Mouse (Mus musculus): ENCODE results near the gene Psmc5. TPM values are rescaled to one million over a fixed set of nuclear protein-coding genes. Genes with fewer than 3 reads are reported as not detected.

Psmc5 gene
- polyA plus RNA-seq, 1 experiment from 2014 or later: 381 TPM

DNA sequence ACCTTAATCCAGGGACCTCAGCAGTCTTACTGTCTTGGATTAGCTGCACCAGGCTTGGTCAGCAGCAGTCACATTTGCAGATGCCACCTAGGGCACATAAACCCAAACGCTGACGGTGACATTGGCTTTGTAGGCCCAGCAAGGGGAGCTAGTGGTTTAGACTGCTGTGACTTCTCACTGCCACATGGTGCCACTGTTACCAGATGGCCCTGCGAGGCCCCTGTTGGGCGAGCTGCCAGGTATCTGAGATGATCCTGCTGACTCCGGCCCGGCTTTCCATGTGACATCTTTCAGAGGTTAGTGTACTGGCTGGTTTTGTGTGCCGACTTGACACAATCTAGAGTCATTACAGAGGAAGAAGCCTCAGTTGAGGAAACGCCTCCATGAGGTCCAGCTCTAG lies 33.4 kb downstream of the Psmc5 start:
- Histone ChIP-seq H3K4me1 (no peaks in the 10 kb centered on the region), H3K27ac (no peak overlapping the region), H3K27me3 (replicated peaks) (no peaks in the 10 kb centered on the region), H3K9ac (no peak overlapping the region), H3K4me3 (no peak overlapping the region), H3K4me2 (replicated peaks) (no peak overlapping the region), H3K9me3 (no peaks in the 10 kb centered on the region), H3K36me3 (no peaks in the 10 kb centered on the region)
- no peak for ATAC-seq (ENCODE audit: low FRiP score, low read depth)
- 78% methylated on average over 8 of the region's 8 CpGs for WGBS

DNA sequence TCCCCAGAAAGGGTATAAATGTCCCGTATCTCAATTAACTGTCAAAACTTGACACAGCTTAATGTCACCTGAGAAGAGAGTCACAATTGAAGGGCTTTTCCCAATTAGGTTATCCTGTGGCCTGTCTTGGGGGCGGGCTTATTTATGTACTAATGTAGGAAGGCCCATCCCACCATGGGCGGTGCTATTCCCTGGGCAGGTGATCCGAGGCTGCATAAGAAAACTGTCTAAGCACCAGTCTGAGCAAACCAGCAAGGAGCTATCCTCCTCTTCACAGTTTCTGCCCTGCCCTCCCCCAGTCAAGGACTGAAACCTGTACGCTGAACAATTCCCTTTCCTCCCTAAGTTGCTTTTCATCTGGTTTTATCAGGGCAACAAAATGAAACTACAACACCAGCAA lies 34.4 kb downstream of the Psmc5 start:
- Histone ChIP-seq H3K9ac (no peak overlapping the region), H3K4me1 (no peaks in the 10 kb centered on the region), H3K9me3 (no peaks in the 10 kb centered on the region), H3K27ac (no peak overlapping the region), H3K4me3 (no peak overlapping the region), H3K36me3 (no peaks in the 10 kb centered on the region), H3K27me3 (replicated peaks) (no peaks in the 10 kb centered on the region), H3K4me2 (replicated peaks) (no peak overlapping the region)
- no peak for ATAC-seq (ENCODE audit: low FRiP score, low read depth)
- 89% methylated on average over 5 of the region's 5 CpGs for WGBS

DNA sequence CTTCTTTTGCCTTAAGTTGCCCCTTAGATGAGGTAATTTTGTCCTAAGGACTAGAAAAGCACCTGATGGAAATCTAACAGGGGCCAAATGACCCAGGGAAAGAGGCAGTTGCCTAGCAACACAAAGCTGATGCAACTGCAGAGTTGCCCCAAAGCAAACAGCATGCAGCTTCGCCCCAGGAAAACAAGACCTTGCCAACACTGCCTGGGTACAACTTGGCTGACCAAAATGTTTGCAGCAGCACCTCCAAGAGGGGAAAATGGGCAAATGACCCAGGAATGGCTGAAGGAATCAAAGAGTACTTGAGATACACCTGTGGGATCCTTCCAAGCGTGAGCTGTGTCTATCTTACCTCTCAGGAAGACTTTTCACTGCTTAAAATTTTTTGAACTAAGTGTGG lies 35.9 kb downstream of the Psmc5 start:
- H3K4me3 ChIP-seq: no peak overlapping the region
- no peaks in the 10 kb centered on the region for H3K27me3 ChIP-seq (replicated peaks)
- H3K4me1 ChIP-seq: no peaks in the 10 kb centered on the region
- H3K27ac ChIP-seq: no peak overlapping the region
- WGBS: 90% methylated on average over 2 of the region's 2 CpGs
- no peak for ATAC-seq (ENCODE audit: low FRiP score, low read depth)
- H3K4me2 ChIP-seq (replicated peaks): no peak overlapping the region
- H3K9ac ChIP-seq: no peak overlapping the region
- H3K9me3 ChIP-seq: no peaks in the 10 kb centered on the region
- no peaks in the 10 kb centered on the region for H3K36me3 ChIP-seq

DNA sequence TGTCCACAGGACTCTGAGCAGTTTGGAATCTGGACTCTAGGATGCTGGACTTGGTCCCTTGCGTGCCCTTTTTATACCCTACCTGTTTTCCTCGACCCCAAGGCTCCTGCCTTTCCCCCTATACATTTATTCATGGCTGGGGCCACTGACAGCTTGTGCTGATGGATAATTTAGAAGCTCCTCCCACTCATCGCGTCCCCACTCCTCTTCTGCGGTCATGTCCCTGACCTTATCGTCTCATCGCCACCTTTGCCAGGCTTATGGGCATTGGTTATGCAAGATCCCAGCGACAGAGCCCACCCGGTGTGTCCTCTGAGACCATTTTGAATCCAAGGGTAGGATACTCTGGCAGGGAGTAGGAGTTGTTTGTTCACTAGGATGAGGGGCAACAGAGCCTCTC lies 45.8 kb downstream of the Psmc5 start, which contains the start of gene Gh:
Gh (minus strand) TSS at position 101 of the 400 bp plus-strand sequence.
- H3K4me2 ChIP-seq (replicated peaks): no peak within 1 kb of the TSS
- no peak within 1 kb of the TSS for H3K27ac ChIP-seq
- no peak within 1 kb of the TSS for H3K9ac ChIP-seq
- H3K9me3 ChIP-seq: no peaks in the 10 kb centered on the region
- no peak for ATAC-seq (ENCODE audit: low FRiP score, low read depth)
- no peaks in the 10 kb centered on the region for H3K4me1 ChIP-seq
- no peaks in the 10 kb centered on the region for H3K36me3 ChIP-seq
- no peak within 1 kb of the TSS for H3K4me3 ChIP-seq
- H3K27me3 ChIP-seq (replicated peaks): no peaks in the 10 kb centered on the region
- 76% methylated on average over 9 of the region's 9 CpGs for WGBS

DNA sequence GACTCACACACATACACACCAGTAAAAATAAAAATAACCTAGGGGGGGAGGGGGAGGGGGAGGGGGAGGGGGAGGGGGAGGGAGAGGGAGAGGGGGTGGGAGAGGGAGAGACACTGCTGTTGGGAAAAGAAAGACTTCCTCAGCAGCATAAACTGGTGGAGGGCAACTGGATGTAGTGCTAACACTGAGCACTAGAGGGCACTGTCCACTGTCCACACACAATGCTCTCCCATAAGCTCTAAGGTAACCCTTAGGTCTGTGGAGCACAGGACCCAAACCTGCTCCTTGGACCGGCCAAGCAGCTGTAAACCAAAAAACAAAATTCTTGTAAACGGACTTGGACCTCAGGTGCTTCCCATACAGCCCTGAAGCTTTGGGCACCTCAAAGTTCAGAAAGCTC lies 46.7 kb downstream of the Psmc5 start:
- Histone ChIP-seq H3K4me3 (no peak overlapping the region), H3K36me3 (no peaks in the 10 kb centered on the region), H3K9ac (no peak overlapping the region), H3K27ac (no peak overlapping the region), H3K4me2 (replicated peaks) (no peak overlapping the region), H3K4me1 (no peaks in the 10 kb centered on the region), H3K27me3 (replicated peaks) (no peaks in the 10 kb centered on the region), H3K9me3 (no peaks in the 10 kb centered on the region)
- 22% methylated on average over 2 of the region's 2 CpGs for WGBS
- no peak for ATAC-seq (ENCODE audit: low FRiP score, low read depth)

DNA sequence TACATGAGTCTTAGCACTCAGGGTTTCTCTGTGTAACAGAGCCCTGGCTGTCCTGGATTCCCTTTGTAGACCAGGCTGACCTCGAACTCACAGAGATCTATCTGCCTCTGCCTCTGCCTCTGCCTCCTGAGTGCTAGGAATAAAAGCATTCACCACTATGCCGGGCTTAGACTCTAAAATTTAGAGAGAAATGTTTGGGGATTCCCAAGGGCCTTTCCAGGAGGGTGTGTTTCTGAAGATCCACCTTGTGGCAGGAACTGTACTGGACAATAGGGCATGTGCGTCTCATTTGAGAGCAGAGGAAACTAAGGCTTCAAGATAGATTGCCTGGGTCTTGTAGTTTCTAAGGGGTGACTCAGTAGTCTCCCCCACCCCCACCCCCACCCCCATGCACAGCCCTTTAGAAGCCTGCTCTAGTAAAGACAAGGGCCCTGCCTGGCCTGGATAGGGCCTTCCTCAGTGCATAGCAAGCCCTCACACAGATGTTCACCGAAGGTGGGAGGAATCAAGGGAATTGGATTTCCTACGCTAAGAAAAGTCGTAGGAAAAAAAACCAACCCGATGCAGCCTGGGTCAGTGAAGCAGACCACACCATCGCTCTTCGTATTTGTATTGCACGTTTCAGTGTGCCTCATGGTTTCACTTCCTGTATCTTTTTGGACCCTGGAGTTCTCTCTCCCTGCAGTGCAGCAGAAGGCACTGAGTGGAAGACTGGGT lies 49.6 kb downstream of the Psmc5 start:
- ATAC-seq (ENCODE audit: low FRiP score, low read depth): no peak
- no peaks in the 10 kb centered on the region for H3K9me3 ChIP-seq
- no peaks in the 10 kb centered on the region for H3K4me1 ChIP-seq
- no peaks in the 10 kb centered on the region for H3K27me3 ChIP-seq (replicated peaks)
- H3K9ac ChIP-seq: no peak overlapping the region
- no peak overlapping the region for H3K4me2 ChIP-seq (replicated peaks)
- H3K27ac ChIP-seq: no peak overlapping the region
- no peak overlapping the region for H3K4me3 ChIP-seq
- no peaks in the 10 kb centered on the region for H3K36me3 ChIP-seq
- 86% methylated on average over 10 of the region's 10 CpGs for WGBS

DNA sequence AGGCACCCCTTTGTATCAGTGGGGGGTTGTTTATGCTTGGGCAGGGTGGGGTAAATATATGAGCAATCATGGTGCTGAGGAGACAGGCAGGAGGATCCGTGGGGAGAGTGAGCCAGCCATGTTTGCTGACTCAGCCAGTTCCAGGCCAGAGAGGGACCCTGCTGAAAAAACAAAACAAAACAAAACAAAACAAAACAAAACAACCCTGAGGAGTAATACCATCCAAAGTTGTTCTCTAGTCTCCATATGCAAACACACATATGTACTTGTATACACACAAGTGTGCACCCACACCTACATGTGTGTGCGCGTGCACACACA lies 50.1 kb downstream of the Psmc5 start:
- Histone ChIP-seq H3K36me3 (no peaks in the 10 kb centered on the region), H3K4me3 (no peak overlapping the region), H3K9ac (no peak overlapping the region), H3K27me3 (replicated peaks) (no peaks in the 10 kb centered on the region), H3K9me3 (no peaks in the 10 kb centered on the region), H3K4me2 (replicated peaks) (no peak overlapping the region), H3K4me1 (no peaks in the 10 kb centered on the region), H3K27ac (no peak overlapping the region)
- ATAC-seq (ENCODE audit: low FRiP score, low read depth): no peak
- 88% methylated on average over 3 of the region's 3 CpGs for WGBS

DNA sequence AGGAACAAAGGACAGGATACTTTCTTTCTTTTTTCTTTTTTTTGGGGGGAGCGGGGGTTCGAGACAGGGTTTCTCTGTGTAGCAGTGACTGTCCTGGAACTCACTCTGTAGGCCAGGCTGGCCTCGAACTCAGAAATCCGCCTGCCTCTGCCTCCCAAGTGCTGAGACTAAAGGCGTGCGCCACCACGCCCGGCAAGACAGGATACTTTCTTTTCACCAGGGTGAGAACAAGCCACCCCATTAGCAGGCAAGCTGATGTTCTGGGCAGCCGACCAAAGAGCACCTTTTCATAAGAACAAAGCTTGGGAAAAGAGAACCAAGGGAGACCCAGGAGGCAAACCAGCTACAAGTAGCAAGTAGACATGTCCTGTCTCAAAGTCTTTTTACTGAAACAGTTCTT lies 50.8 kb downstream of the Psmc5 start:
- Histone ChIP-seq H3K4me3 (no peak overlapping the region), H3K4me2 (replicated peaks) (no peak overlapping the region), H3K9ac (no peak overlapping the region), H3K27ac (no peak overlapping the region), H3K9me3 (no peaks in the 10 kb centered on the region), H3K27me3 (replicated peaks) (no peaks in the 10 kb centered on the region), H3K36me3 (no peaks in the 10 kb centered on the region), H3K4me1 (no peaks in the 10 kb centered on the region)
- ATAC-seq (ENCODE audit: low FRiP score, low read depth): no peak
- WGBS: 87% methylated on average over 9 of the region's 9 CpGs

DNA sequence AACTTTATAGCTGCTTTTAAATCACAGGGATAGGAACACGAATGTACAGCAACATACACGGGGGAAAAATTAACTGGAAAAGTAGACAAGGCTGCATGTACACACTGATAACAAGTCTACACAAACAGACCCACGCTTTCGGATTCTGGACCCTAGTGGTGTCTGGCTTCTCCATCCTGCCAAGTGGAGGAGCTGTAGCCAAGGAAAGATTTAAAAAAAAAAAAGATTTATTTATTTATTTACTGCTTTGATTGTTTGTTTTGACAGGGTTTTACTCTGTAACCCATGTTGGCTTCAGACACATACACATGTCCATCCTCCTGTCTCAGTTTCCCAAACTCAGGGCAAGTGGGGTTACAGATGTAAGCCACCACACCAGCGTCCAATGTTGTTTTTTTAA lies 51.5 kb downstream of the Psmc5 start:
- H3K4me3 ChIP-seq: no peak overlapping the region
- no peak for ATAC-seq (ENCODE audit: low FRiP score, low read depth)
- no peak overlapping the region for H3K4me2 ChIP-seq (replicated peaks)
- no peak overlapping the region for H3K9ac ChIP-seq
- H3K27ac ChIP-seq: no peak overlapping the region
- H3K4me1 ChIP-seq: no peaks in the 10 kb centered on the region
- H3K9me3 ChIP-seq: no peaks in the 10 kb centered on the region
- WGBS: 88% methylated on average over 5 of the region's 5 CpGs
- no peaks in the 10 kb centered on the region for H3K27me3 ChIP-seq (replicated peaks)
- H3K36me3 ChIP-seq: no peaks in the 10 kb centered on the region

DNA sequence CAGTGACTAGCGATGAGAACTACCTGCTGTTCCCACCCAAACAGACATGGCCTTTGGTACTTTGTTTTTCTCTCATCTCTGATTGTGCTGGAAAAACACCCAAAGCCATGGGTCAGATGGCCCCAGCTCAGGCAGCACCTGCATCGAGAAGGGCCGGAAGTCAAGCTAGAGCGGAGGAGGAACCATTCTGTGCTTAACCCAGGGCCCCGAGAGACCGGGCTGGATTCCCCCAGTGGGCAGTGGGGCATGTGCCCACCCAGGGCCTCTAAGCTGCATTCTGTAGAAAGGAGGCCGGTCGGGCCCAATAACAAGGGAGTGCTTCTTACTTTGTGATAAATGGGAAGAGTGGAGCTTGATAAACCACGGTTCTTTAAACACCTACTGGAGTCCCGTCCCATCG lies 52.2 kb downstream of the Psmc5 start:
- H3K27ac ChIP-seq: no peak overlapping the region
- H3K9ac ChIP-seq: no peak overlapping the region
- WGBS: 85% methylated on average over 11 of the region's 11 CpGs
- no peaks in the 10 kb centered on the region for H3K4me1 ChIP-seq
- no peak overlapping the region for H3K4me2 ChIP-seq (replicated peaks)
- no peak overlapping the region for H3K4me3 ChIP-seq
- H3K36me3 ChIP-seq: no peaks in the 10 kb centered on the region
- H3K27me3 ChIP-seq (replicated peaks): no peaks in the 10 kb centered on the region
- ATAC-seq (ENCODE audit: low FRiP score, low read depth): no peak
- H3K9me3 ChIP-seq: no peaks in the 10 kb centered on the region

DNA sequence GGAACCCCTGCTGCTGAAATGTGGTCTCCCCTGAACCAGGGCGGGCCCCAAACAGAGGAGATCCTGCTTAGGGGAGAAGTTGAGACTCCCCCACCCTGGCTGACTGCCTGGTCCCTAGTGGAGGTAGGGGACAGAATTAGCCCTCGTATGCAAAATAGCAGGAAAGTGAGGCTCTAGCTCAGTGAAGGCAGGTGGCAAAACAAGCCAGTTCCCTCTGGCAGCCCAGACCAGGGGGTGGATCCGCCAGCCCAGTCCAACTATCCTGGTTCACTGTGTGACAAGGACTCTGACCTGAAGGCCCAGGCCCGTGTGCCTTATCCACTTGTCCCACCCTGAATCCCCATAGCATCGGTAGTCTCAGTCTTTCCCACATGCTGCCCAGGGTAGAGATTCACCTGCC lies 54.2 kb downstream of the Psmc5 start:
- no peaks in the 10 kb centered on the region for H3K9me3 ChIP-seq
- ATAC-seq (ENCODE audit: low FRiP score, low read depth): no peak
- no peak overlapping the region for H3K27ac ChIP-seq
- H3K9ac ChIP-seq: no peak overlapping the region
- WGBS: 69% methylated on average over 5 of the region's 5 CpGs
- no peaks in the 10 kb centered on the region for H3K36me3 ChIP-seq
- no peak overlapping the region for H3K4me3 ChIP-seq
- H3K4me2 ChIP-seq (replicated peaks): no peak overlapping the region
- H3K4me1 ChIP-seq: no peaks in the 10 kb centered on the region
- no peaks in the 10 kb centered on the region for H3K27me3 ChIP-seq (replicated peaks)

Measured in neural tube, embryonic 12.5 days (tissue).